Mouse (Mus musculus) myocyte (in vitro differentiated cells): ENCODE results near the gene B3galnt1.

Experiments
- CEBPB ChIP-seq: IDR thresholded peaks from 2 replicates; pipeline ENCODE4 v1.6.1; 2011; ENCODE audit warnings: mild to moderate bottlenecking, moderate library complexity; ENCODE audit not compliant: poor library complexity, insufficient read depth, severe bottlenecking
- E2F4 ChIP-seq: IDR thresholded peaks from one replicate; pipeline ENCODE4 v1.6.1; 2011; ENCODE audit warnings: mild to moderate bottlenecking, control low read depth, moderate library complexity; ENCODE audit not compliant: insufficient read depth
- MAX ChIP-seq: IDR thresholded peaks from one replicate; pipeline ENCODE4 v1.6.1; 2011; ENCODE audit warnings: low read depth, mild to moderate bottlenecking, control low read depth
- MYOD1 ChIP-seq, 3 experiments: IDR thresholded peaks; one replicate each; pipeline ENCODE4 v1.6.1; 2011; ENCODE audit warnings: control low read depth in 2 of 3, low read depth in 2 of 3, mild to moderate bottlenecking in 2 of 3, moderate library complexity in 1 of 3; ENCODE audit not compliant: insufficient read length in 2 of 3, control insufficient read depth in 1 of 3
- POLR2A ChIP-seq: IDR thresholded peaks from one replicate; pipeline ENCODE4 v1.6.1; 2011; ENCODE audit warnings: low read depth, mild to moderate bottlenecking, control low read depth, moderate library complexity; ENCODE audit not compliant: insufficient read length
- POLR2AphosphoS2 ChIP-seq: IDR thresholded peaks from one replicate; pipeline ENCODE4 v1.6.1; 2011; ENCODE audit warnings: low read depth, control low read depth; ENCODE audit not compliant: insufficient read length
- TCF12 ChIP-seq: IDR thresholded peaks from one replicate; pipeline ENCODE4 v1.6.1; 2011; ENCODE audit warnings: mild to moderate bottlenecking, control low read depth; ENCODE audit not compliant: poor library complexity, insufficient read depth, severe bottlenecking
- USF1 ChIP-seq: IDR thresholded peaks from one replicate; pipeline ENCODE4 v1.6.1; 2011; ENCODE audit warnings: low read depth, mild to moderate bottlenecking, control low read depth, moderate library complexity

DNA sequence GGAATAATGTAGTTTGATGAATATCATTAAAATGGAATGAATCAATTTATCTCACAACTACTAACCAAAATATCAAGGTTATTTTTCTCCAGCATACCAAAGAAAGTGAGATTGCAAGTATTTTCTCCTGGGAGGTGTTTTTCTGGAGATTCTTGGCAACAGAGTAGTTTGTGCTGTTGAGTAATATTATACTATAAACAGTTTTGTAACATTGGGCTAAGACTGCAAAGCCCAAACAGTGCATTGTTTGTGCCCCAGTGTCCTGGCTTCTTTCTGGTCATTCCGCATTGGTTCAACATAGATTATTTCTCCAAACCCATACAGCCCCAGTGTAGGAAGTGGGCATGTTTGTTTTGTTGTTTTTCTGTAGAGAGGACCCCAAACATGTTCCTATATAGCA is 55.0 kb downstream of the B3galnt1 start:
- TF ChIP-seq POLR2A (no peak), MAX (no peak), USF1 (no peak), POLR2AphosphoS2 (no peak), TCF12 (no peak), MYOD1 (IDR thresholded peaks at IDR 0.05; ENCODE audit: control insufficient read depth in 1 of 3, insufficient read length in 2 of 3, low read depth in 2 of 3) (no peak), CEBPB (no peak), E2F4 (no peak)
